Mouse (Mus musculus) hindlimb bud, embryonic 11.5 days (tissue): ENCODE data around the gene Ppp6r2.

Source experiments
- DNase-seq: peaks from one replicate; pipeline ENCODE4 v3.0.0-alpha.2; 2012; ENCODE audit warnings: low read depth, low spot score; ENCODE audit errors: extremely low spot score

Gene Ppp6r2

GRCm38 (mm10) chr15:89307461-89307860 is 96.1 kb downstream of the Ppp6r2 start:
- DNase-seq, result no peak

DNA sequence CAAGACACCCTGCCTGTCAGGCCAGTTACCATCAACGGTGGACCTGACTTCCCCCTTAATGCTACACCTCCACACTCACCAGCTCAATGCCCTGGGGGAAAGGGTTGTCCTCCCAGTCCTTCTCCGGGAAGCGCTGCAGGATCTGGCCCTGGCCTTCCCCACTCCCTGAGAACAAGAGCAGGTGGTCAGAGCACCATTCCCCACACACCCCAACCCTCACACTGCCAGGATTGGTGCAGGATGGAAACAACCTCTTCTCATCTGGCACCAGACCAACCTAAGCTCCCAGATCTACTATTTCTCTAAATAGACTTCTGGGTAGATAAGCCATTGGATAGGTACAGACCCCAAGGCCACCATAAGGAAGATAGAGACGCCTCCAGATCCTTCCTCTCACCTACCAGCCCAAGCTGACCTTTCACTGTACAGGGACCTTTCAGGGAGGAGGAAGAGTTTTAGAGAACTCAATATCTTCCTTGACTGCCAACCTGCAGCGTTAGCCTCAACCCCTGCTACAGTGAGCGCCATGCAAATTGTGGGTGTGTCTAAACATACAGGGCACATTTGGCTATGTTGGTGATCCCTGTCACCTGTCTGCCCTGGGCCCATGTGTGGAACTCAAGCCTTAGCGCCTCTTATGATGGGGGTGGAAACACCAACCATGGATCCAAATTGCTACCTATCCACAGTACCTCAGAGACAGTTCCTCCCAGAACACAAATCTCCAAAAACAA is 97.2 kb downstream of the Ppp6r2 start:
- DNase-seq, result no peak

DNA sequence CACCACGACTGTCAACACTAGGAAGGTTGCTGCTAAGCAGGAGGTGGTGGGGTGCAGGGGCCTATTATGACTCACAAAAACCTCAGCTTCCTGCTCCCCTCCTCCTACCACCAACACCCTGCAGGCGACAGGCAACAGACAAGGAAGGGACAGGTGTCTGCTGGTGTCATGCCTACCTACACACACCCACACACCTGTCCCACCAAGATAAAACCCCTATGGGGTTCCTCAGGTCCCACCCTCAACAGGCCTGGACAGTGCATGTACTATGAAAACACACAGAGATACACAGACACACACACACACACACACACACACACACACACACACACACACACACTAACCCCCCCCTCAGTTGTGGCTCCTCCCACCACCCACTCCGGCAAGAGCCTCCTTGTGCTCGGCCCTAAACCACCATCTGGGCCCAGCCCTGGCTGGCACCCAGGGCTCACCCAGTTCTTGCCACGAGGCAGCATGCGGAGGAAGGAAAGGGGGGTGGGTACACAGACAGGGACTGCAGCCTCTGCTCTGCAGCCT is 98.7 kb downstream of the Ppp6r2 start:
- DNase-seq, result no peak

DNA sequence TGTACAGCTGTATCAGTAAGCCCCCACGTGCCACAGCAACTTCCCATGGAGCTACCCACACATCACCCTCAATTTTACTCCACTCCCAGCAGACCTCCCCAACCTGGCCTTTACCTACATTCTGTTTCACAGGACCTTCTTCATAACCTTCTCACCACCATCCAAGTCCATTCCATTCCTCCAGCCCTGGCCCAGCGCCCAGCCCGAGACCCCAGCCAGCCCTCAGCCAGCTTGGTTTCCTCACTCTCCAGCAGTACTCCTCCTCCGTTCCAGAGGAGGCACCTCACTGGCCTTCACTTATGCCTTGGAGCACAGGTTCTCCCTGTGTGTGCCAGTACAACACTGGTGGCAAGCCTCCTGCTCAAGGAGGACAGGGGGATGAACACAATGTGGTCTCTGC is 102.0 kb downstream of the Ppp6r2 start:
- DNase-seq, result no peak

GRCm38 (mm10) chr15:89314107-89314506 is 102.8 kb downstream of the Ppp6r2 start:
- no peak for DNase-seq

DNA sequence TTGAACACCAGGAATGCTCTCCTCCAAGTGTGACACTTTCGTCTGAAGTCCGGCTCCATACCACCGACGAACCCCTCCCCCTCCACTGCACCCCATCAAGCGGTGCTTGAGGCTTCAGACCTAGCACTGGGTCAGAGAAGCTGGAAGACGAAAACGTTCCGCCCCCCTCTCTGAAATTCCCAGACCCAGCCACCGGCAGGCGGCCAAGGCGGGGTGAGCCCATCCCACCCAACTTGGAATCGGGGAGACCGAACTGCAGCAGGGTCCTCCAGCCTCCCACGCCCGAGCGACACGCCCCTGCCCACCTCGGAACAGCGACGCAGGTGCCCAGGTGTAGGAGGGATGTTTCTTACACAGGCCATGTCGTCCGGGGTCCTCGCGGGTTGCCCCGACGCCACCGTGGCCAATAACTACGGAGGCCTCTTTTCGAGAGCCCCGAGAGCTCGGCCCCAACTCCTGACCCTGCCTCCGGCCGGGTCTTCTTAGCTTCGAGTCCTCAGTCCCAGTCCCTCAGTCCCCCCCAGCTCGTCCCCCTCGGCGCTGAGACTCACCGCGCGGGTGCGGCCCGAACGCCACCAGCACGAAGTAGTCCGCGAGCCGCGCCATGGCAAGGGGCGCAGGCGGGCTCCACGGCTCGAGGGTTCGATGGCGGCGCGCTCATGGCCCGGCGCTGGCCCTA is 103.3 kb downstream of the Ppp6r2 start:
- no peak for DNase-seq

DNA sequence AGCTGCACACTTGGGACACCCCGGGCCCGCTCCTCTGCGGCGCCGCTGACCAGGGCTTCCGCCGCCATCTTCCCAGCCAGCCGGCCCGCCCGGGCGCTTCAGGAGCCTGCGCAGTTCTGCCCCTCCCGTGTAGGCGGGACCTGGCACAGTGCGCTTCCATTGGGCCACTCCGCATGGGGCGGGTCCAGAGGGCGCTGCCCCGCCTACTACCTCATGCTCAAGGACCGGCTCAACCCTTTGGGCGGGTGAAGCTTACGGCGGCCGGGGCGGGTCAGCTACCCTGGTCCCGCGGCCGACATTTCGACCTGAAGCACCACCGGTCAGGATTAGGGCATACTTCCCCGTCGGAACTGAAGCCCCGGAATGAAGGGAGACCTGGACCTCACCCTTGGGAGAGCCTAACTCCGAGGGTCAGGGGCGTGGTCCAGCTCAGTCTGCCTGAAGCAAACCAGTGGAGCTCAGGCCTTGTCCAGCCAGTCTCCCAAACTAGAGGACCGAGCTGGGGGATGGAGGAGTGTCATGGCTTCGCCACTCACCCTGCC is 103.9 kb downstream of the Ppp6r2 start, which contains the start of gene Sbf1:
Sbf1 (minus strand) TSS at position 122 of the 542 bp plus-strand sequence.
- peak; percentile 72 for DNase-seq

- no peak for DNase-seq
Observed at GRCm38 (mm10) chr15:89316146-89316545, 104.8 kb downstream of the Ppp6r2 start.

- DNase-seq, result no peak
Observed at GRCm38 (mm10) chr15:89321264-89321663, 109.9 kb downstream of the Ppp6r2 start.

DNA sequence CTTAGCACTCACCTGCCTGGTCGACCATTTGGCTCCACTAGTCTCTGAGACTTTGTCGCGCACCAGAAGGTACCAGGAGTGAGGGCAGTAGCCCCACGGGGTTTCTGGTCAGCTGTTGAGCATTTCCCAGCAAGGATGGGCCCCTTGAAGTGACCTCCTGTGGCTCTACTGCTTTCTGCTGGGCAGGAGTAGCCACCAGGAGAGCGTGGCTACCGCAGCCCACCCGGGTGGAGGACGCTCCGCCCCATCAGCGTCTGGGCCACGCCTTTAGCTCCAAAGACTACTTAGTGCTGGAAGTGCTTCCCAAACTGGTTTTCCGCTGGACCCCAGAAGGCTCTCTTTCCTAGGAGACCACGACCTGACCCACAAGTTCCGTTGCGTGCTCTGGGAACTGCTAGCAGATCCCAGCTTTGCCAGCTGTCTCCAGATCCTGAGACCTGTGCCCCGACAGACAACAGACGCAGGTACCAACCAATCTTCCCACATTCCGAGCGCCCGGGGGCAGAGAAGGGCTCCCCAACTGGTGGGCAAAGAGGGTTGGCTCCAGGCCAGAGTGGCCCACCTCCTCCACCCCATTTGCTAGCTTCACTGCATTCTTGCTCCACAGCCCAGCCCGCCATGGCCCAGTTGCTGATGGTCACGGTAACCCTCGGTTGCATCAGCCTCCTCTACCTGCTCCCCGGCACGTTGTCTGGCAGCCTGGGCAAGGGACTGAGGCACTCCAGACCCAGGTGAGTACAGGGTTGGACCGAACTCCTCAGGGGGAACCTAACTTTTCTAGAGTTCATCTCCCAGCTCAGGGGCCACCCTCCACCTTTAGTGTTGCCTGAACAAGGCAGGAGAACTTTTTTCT is 111.5 kb downstream of the Ppp6r2 start, which contains the start of gene Adm2:
Adm2 (plus strand) TSS at position 51 of the 853 bp plus-strand sequence.
- no peak for DNase-seq

DNA sequence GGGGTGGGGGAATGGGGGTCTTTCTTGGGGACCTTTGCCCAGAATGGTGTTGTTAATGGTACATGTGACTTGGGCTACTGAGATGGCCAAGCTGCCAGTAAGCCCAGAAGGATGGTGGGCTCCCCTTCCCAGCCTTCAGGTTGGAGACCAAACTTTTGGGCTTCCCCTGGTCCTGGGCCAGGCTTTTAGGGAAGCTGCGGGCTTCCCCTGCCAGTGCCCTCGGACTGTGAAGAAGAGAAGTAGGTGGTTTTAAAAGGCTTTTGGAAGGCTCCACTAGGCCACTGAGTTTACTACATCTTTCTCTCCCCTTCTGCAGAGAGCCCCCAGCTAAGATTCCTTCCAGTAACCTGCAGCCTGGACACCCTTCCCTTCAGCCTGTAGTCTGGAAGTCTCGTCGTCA is 112.3 kb downstream of the Ppp6r2 start:
- no peak for DNase-seq

DNA sequence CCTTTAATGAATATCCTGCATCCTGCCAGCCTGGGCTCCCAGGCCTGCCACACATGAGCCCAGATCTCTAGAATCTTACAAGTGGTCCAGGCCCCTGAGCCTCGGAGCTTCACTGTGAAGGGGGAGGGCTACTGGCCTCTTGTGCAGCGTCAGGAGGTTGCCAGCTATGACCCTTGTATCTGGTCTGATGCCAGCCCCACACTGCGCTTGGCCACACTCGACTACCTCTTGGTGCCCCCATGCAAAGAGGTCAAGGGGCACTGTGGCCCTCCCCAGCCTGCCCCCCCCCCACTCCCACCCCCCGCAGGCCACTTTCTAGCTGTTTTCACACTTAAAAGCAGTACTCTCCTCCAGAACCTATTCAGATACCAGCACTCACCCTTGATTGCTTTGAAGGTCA is 115.1 kb downstream of the Ppp6r2 start:
- DNase-seq, result no peak

GRCm38 (mm10) chr15:89334271-89334670 is 122.9 kb downstream of the Ppp6r2 start, which contains the start of gene Miox:
Miox (plus strand) TSS chr15:89334398.
- DNase-seq, result no peak

GRCm38 (mm10) chr15:89334774-89335537 is 123.6 kb downstream of the Ppp6r2 start:
- no peak for DNase-seq

DNA sequence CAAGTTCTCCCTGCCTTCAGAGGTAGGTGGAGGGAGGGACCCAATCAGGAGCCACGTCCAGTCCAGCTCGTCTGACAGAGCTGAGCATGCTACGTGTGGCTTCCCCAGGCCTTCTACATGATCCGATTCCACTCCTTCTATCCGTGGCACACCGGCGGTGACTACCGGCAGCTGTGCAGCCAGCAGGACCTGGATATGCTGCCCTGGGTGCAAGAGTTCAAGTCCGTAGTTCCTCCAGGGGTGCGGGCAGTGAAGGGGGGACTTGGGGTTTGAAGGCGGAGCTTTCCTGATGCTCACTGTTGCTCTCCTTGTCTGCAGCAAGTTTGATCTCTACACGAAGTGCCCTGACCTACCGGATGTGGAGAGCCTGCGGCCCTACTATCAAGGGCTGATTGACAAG is 125.1 kb downstream of the Ppp6r2 start:
- DNase-seq, result no peak
